Mouse (Mus musculus) intestine, postnatal 0 days (tissue): Measurements from ENCODE around the gene Arpp19. TPM values are rescaled to one million over a fixed set of nuclear protein-coding genes. Genes with fewer than 3 reads are reported as not detected.

ENCODE experiments used
- ATAC-seq: fragments of 200-750 bp; cut with Nextera tagmentation; 2 replicates; pipeline ENCODE4 v1.8.0; 2017; ENCODE audit warnings: mild to moderate bottlenecking, moderate TSS enrichment, moderate library complexity
- H3K27ac ChIP-seq: fragments of 300-500 bp; sonication (generic); 2 replicates; pipeline ENCODE4 v1.5.1; 2014; ENCODE audit warnings: mild to moderate bottlenecking, low read depth, low read length, moderate library complexity
- H3K27me3 ChIP-seq: fragments of 300-500 bp; sonication (generic); replicated peaks from 2 replicates; pipeline ENCODE4 v1.6.1; 2014; ENCODE audit warnings: low read length, mixed read lengths; ENCODE audit not compliant: control insufficient read depth, insufficient read depth
- H3K36me3 ChIP-seq: fragments of 300-500 bp; sonication (generic); 2 replicates; pipeline ENCODE4 v1.6.1; 2014; ENCODE audit warnings: mild to moderate bottlenecking, moderate library complexity; ENCODE audit not compliant: control insufficient read depth, insufficient read depth
- H3K4me1 ChIP-seq: fragments of 300-500 bp; sonication (generic); replicated peaks from 2 replicates; pipeline ENCODE4 v1.6.1; 2014; ENCODE audit warnings: antibody characterized with exemption, low read length, mixed read lengths; ENCODE audit not compliant: control insufficient read depth, insufficient read depth
- H3K4me2 ChIP-seq: fragments of 300-500 bp; sonication (generic); replicated peaks from 2 replicates; pipeline ENCODE4 v1.6.1; 2014; ENCODE audit warnings: low read depth, mild to moderate bottlenecking, moderate library complexity
- H3K4me3 ChIP-seq: fragments of 300-500 bp; sonication (generic); 2 replicates; pipeline ENCODE4 v1.5.1; 2014; ENCODE audit warnings: low read depth, low read length
- H3K9ac ChIP-seq: fragments of 300-500 bp; sonication (generic); 2 replicates; pipeline ENCODE4 v1.6.1; 2014; ENCODE audit warnings: mild to moderate bottlenecking, low read depth, low read length
- H3K9me3 ChIP-seq: fragments of 300-500 bp; sonication (generic); 2 replicates; pipeline ENCODE4 v1.6.1; 2016; ENCODE audit warnings: mixed run types; ENCODE audit not compliant: control insufficient read depth
- CTCF ChIP-seq: sonication (generic); IDR thresholded peaks from 2 replicates; pipeline ENCODE4 v1.5.1; 2016; ENCODE audit warnings: low read depth, mild to moderate bottlenecking, control low read depth, antibody characterized with exemption, moderate library complexity
- WGBS: fragments of 180-500 bp; shearing (Covaris S2); extraction: QIAGEN DNeasy Blood & Tissue Kit; methylation state at CpG from one replicate; pipeline ENCODE4 v1.1.7; 2014; 5-methylcytosine and 5-hydroxymethylcytosine counted together
- polyA plus RNA-seq: library from polyadenylated mRNA; unstranded; fragments of >200 nt; fragmentation: Nextera tagmentation; extraction: Ambion mirVana; gene quantifications from 2 replicates; pipeline ENCODE4 v1.2.1, GENCODE M21; 2015

Gene Arpp19
- polyA plus RNA-seq, 1 experiment from 2014 or later = 383 TPM

DNA sequence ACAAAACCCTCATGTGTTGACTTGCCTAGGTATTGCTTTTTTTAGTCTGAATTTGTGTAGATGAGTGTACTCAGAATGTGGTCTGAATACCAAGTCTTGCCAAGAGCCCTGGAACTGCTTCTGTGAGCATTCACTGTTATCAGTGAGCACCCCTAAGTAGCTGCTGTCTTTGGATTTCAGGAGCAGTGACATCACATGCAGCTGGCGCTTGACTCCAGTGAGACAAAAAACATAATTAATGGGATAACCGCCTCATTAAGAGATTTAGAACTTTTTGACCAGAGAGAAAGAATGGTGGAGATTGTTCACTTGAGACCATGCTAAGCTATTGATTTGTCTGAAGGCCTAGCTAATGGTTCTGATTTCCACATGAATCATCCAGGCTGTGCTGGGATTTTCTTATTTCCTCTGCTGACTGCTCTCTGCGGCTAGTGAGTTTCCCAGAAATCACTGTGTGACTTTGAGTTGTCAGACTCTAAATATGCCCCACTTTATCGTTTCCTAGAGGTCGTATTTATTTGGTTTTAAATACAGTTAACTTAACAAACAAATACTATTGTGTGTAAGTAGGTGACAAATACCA is 47.9 kb downstream of the Arpp19 start:
- Histone ChIP-seq H3K4me1 (no peaks in the 10 kb centered on the region), H3K36me3 (no peaks in the 10 kb centered on the region), H3K4me3 (no peak overlapping the region), H3K4me2 (no peak overlapping the region), H3K9me3 (no peaks in the 10 kb centered on the region), H3K27me3 (no peaks in the 10 kb centered on the region), H3K27ac (no peak overlapping the region), H3K9ac (no peak overlapping the region)
- no peak for ATAC-seq
- no peak for TF ChIP-seq CTCF
- 62% methylated on average over 5 of the region's 5 CpGs for WGBS

DNA sequence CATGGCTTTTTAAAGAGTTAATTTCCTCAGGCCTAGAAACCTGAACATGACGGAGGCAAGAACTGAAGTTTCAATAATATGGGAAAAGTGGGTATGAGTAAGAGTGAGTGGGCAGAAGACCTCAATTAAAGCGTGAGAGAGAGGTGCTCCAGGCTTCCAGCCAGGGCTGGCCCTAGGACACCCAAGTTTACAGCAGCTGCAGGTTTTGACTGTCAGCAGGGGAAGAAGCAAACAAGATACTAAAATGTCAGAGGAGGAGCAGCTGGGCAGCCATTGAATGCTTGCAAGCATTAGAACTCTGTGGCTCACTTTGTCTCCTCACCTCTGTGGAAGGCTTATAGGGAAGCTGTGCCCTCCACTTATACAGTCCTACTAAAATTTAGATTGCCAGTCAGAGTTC is 50.4 kb downstream of the Arpp19 start:
- no peak overlapping the region for H3K4me2 ChIP-seq
- TF ChIP-seq CTCF = no peak
- H3K36me3 ChIP-seq = no peaks in the 10 kb centered on the region
- H3K9me3 ChIP-seq = no peaks in the 10 kb centered on the region
- H3K27ac ChIP-seq = no peak overlapping the region
- H3K27me3 ChIP-seq = no peaks in the 10 kb centered on the region
- H3K9ac ChIP-seq = no peak overlapping the region
- no peaks in the 10 kb centered on the region for H3K4me1 ChIP-seq
- ATAC-seq = no peak
- 67% methylated on average over 2 of the region's 2 CpGs for WGBS
- no peak overlapping the region for H3K4me3 ChIP-seq

DNA sequence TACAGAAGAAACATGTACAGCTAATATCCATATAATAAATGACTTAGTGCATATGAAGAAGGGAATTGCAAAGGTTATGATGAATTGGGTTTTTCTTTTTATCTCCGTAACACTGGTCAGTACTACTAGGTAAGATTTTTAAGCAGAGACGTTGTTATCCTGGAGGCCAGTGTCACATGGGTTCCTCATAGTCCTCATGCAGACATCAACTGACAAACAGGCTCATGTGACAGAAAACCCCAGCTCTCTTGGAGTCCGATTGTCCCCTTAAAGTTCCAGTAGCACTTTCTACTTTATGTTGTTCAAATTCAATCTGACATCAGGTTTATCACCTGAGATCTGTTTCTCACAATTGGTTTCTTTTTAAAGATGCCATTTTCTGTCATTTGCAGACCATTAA is 51.9 kb downstream of the Arpp19 start:
- H3K27ac ChIP-seq = no peak overlapping the region
- no peak for ATAC-seq
- no peak for TF ChIP-seq CTCF
- WGBS = 73% methylated on average over 3 of the region's 3 CpGs
- H3K9ac ChIP-seq = no peak overlapping the region
- no peak overlapping the region for H3K4me2 ChIP-seq
- no peaks in the 10 kb centered on the region for H3K27me3 ChIP-seq
- H3K4me1 ChIP-seq = no peaks in the 10 kb centered on the region
- H3K4me3 ChIP-seq = no peak overlapping the region
- no peaks in the 10 kb centered on the region for H3K9me3 ChIP-seq
- H3K36me3 ChIP-seq = no peaks in the 10 kb centered on the region

DNA sequence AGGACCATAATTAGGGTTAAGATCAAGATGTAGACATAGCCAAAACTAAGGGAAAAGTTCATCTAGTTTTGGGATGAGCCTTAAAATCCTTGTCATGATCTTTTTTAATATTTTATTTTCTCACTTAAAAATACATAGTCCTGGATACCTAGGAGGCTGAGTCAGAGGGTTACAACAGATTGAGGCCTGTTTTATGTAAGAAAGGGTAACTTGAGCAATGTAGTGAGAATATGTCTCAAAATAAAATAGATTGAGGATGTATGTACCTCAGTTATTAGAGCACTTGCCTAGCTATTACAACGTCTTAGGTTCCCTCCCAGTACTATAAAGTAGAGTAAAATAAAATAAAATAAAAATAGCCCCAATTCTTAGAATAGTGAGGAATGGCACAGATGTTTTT is 54.7 kb downstream of the Arpp19 start:
- Histone ChIP-seq H3K27me3 (no peaks in the 10 kb centered on the region), H3K36me3 (no peaks in the 10 kb centered on the region), H3K4me1 (no peaks in the 10 kb centered on the region), H3K4me3 (no peak overlapping the region), H3K9me3 (no peaks in the 10 kb centered on the region), H3K4me2 (no peak overlapping the region), H3K9ac (no peak overlapping the region), H3K27ac (no peak overlapping the region)
- no peak for ATAC-seq
- 80% methylated on average over 1 of the region's 1 CpGs for WGBS
- TF ChIP-seq CTCF = no peak

DNA sequence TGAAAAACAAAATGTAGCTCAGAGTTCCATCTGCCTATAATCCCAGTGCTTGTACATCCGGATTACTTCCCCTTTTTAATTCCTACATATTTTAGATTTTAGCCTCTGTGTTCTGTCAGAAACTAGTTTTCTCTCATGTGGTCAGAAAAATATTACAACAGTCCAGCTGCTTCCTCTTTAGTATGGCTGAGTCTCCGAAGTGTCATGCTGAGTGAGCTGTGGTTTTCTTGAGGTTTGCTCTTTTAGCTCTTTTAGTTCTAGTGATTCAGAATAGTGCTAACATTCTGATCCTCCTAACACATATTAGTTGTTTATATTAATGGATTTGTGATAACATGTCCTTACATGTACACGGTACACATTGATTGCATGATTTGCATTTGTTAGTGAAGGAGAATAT is 57.3 kb downstream of the Arpp19 start:
- Histone ChIP-seq H3K4me3 (no peak overlapping the region), H3K9ac (no peak overlapping the region), H3K27me3 (no peaks in the 10 kb centered on the region), H3K9me3 (no peaks in the 10 kb centered on the region), H3K36me3 (no peaks in the 10 kb centered on the region), H3K27ac (no peak overlapping the region), H3K4me1 (no peaks in the 10 kb centered on the region), H3K4me2 (no peak overlapping the region)
- WGBS = 68% methylated on average over 3 of the region's 3 CpGs
- TF ChIP-seq CTCF = no peak
- no peak for ATAC-seq

DNA sequence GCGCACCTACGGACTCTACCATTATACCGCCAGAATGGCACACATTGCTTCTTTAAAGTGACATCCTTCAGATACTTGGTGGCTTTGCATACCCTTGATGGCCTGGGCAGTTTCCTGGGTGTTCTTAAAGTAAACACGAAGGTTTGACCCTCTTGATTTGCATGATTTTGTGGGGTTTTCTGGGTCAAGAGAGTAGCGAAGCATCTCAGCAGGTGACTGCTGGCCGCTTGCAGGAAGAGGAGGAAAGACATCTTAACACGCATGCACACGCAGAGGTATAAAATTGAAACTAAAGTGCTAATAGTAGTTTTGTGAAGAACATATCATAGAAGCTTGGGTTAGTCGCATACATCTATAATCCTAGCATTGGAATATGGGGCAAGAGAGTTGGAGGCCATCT is 61.5 kb downstream of the Arpp19 start:
- H3K9me3 ChIP-seq = no peaks in the 10 kb centered on the region
- no peak overlapping the region for H3K4me2 ChIP-seq
- ATAC-seq = no peak
- H3K27ac ChIP-seq = no peak overlapping the region
- TF ChIP-seq CTCF = no peak
- H3K4me1 ChIP-seq = no peaks in the 10 kb centered on the region
- no peaks in the 10 kb centered on the region for H3K27me3 ChIP-seq
- no peak overlapping the region for H3K9ac ChIP-seq
- H3K36me3 ChIP-seq = no peaks in the 10 kb centered on the region
- no peak overlapping the region for H3K4me3 ChIP-seq
- WGBS = 96% methylated on average over 9 of the region's 9 CpGs

DNA sequence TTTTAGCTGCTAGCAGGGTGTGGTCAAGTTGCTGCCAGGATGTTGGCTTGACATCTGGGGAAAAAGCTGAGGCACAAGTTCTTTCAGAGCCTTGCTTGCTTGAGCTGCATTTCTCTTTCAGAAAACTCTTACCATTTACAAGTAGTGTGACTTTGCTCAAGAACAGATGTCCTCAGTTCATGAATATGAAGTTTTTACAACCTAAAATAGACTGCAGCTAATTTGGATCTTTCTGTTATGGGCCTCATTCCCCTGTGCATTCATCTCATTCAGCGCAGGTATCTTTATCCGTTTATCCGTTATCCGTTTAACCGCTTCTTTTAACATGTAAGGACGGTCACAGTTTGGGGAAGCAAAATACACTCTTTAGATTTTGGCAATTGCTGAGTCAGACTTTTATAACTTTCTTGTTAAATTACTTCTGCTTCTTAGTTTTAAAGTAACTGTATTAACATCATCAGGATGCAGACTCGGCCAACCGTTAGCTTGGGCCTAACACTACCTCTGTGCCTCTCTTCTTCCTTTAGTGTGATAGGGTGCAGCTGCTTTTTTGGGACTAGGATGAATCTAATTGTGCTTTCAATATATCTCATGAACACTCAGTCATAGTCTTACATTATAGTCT is 62.9 kb downstream of the Arpp19 start:
- Histone ChIP-seq H3K27ac (no peak overlapping the region), H3K4me1 (no peaks in the 10 kb centered on the region), H3K9ac (no peak overlapping the region), H3K4me3 (no peak overlapping the region), H3K9me3 (no peaks in the 10 kb centered on the region), H3K36me3 (no peaks in the 10 kb centered on the region), H3K4me2 (no peak overlapping the region), H3K27me3 (no peaks in the 10 kb centered on the region)
- no peak for TF ChIP-seq CTCF
- ATAC-seq = no peak
- WGBS = 88% methylated on average over 8 of the region's 8 CpGs
